In the genomic region with DNA sequence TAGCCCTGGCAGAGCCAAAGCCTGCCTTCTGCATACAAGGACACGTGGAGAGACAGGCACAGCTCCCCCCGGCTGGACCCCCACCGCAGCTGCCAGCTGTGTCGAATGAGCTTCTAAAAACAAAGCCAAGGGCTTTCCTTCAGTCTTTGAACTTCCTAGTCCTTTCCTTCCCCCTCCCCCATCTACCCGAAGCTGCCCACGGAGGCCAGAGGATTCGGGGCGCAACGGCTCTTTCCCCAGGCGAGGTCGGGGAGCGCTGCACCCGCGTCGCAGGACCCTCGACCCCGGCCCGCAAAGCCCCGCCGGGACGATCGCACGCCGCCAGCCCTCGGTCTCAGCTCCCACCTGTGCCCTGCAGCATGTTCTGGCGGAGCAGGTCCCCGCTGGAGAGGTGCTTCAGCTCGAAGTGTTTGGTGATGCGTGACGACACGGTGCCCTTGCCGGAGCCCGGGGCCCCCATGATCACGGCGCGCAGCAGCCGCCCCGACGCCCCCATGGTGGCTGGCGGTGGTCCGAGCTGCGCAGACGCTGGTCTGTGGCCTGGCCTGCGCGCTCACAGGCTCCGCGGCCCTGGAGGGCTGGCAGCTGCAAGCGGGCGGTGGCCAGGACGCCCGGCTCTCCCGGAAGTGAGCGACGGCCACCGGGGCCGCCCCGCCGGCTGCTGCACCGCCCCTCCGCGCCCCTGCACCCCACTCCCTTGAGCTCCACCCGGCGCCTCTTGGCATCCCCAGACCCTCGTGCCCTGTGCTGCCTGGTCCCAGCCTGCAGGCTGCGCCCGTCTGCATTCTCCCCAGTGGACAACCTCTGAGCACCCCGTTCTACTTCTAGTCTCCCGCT, we compare ENCODE assay signal across 8 mouse cellular contexts. TPM values are rescaled to one million over a fixed set of nuclear protein-coding genes. Genes with fewer than 3 reads are reported as not detected.
A peak's percentile ranks its signal among the peaks of the same experiment; 100 is the strongest.
DNase-seq lines count a peak whose midpoint lies in the region; ATAC-seq and TF ChIP-seq lines count a peak whose summit lies in the region.

Gene Ak3 (minus strand): TSS at position 628 of the 837 bp plus-strand sequence.

- no peaks in the 10 kb centered on the region for H3K36me3 ChIP-seq in embryonic facial prominence, embryonic 11.5 days (replicated peaks; ENCODE audit: control insufficient read depth, insufficient read depth, low read depth, low read length)
- H3K36me3 ChIP-seq in intestine, postnatal 0 days (ENCODE audit: control insufficient read depth, insufficient read depth): no peaks in the 10 kb centered on the region
- no peaks in the 10 kb centered on the region for H3K36me3 ChIP-seq in midbrain, embryonic 10.5 days

- peak; percentile 89 for ATAC-seq in embryonic facial prominence, embryonic 11.5 days (replicated peaks; ENCODE audit: insufficient number of reproducible peaks, low FRiP score, low TSS enrichment, low read depth)
- peak; percentile 85 for ATAC-seq in granulocyte monocyte progenitor cell, adult 5-6 weeks (replicated peaks; ENCODE audit: poor library complexity, severe bottlenecking)
- peak; percentile 82 for ATAC-seq in intestine, postnatal 0 days

- TF ChIP-seq CTCF in intestine, postnatal 0 days (IDR thresholded peaks at IDR 0.05; ENCODE audit: low read depth): peak; percentile 60

- peak; percentile 93 for DNase-seq in adrenal gland, postnatal 14 days
- peak; percentile 72 for DNase-seq in embryonic facial prominence, embryonic 11.5 days (ENCODE audit: low spot score)
- DNase-seq in left cerebral cortex, postnatal 4 days: peak; percentile 76
- peak; percentile 81 for DNase-seq in midbrain, embryonic 10.5 days (ENCODE audit: low spot score)
- DNase-seq in right cerebral cortex, postnatal 4 days: peak; percentile 63
- DNase-seq in yolk sac, embryonic 10.5 days (ENCODE audit: low spot score): peak; percentile 76

- H3K27me3 ChIP-seq in embryonic facial prominence, embryonic 11.5 days (ENCODE audit: control insufficient read depth, insufficient read depth, low read length): no peaks in the 10 kb centered on the region
- no peaks in the 10 kb centered on the region for H3K27me3 ChIP-seq in intestine, postnatal 0 days (replicated peaks; ENCODE audit: control insufficient read depth, insufficient read depth, low read length)
- no peaks in the 10 kb centered on the region for H3K27me3 ChIP-seq in midbrain, embryonic 10.5 days (ENCODE audit: low read depth, poor library complexity, severe bottlenecking)

- peak within 1 kb of the TSS; percentile 67 for H3K4me2 ChIP-seq in embryonic facial prominence, embryonic 11.5 days (ENCODE audit: low read depth, low read length)
- H3K4me2 ChIP-seq in intestine, postnatal 0 days (replicated peaks; ENCODE audit: low read depth): peak within 1 kb of the TSS; percentile 89

- H3K9me3 ChIP-seq in embryonic facial prominence, embryonic 11.5 days (replicated peaks; ENCODE audit: control insufficient read depth, low read length): no peaks in the 10 kb centered on the region
- H3K9me3 ChIP-seq in intestine, postnatal 0 days (ENCODE audit: control insufficient read depth): no peaks in the 10 kb centered on the region
- no peaks in the 10 kb centered on the region for H3K9me3 ChIP-seq in midbrain, embryonic 10.5 days (replicated peaks)

- peak within 1 kb of the TSS; percentile 68 for H3K4me3 ChIP-seq in embryonic facial prominence, embryonic 11.5 days (ENCODE audit: low read depth, low read length)
- peak within 1 kb of the TSS; percentile 65 for H3K4me3 ChIP-seq in intestine, postnatal 0 days (ENCODE audit: low read depth, low read length)
- peak within 1 kb of the TSS; percentile 86 for H3K4me3 ChIP-seq in midbrain, embryonic 10.5 days

- under 1% methylated on average over 62 of the region's 68 CpGs for WGBS in embryonic facial prominence, embryonic 11.5 days
- under 1% methylated on average over 53 of the region's 68 CpGs for WGBS in intestine, postnatal 0 days
- WGBS in midbrain, embryonic 10.5 days: 1% methylated on average over 68 of the region's 68 CpGs

- no peaks in the 10 kb centered on the region for H3K4me1 ChIP-seq in embryonic facial prominence, embryonic 11.5 days (ENCODE audit: control insufficient read depth, insufficient read depth, low read length)
- H3K4me1 ChIP-seq in intestine, postnatal 0 days (replicated peaks; ENCODE audit: control insufficient read depth, insufficient read depth, low read length): no peaks in the 10 kb centered on the region
- peaks cover 58% of the 10 kb centered on the region for H3K4me1 ChIP-seq in midbrain, embryonic 10.5 days

- peak within 1 kb of the TSS; percentile 81 for H3K27ac ChIP-seq in embryonic facial prominence, embryonic 11.5 days (replicated peaks; ENCODE audit: low read depth, low read length)
- peak within 1 kb of the TSS; percentile 83 for H3K27ac ChIP-seq in intestine, postnatal 0 days (ENCODE audit: low read depth, low read length)
- H3K27ac ChIP-seq in midbrain, embryonic 10.5 days (replicated peaks): peak within 1 kb of the TSS; percentile 98

- intact Hi-C loops in left cerebral cortex, postnatal 4 days (cut with DNase I): no loop called here

- H3K9ac ChIP-seq in embryonic facial prominence, embryonic 11.5 days (replicated peaks; ENCODE audit: low read length): peak within 1 kb of the TSS; percentile 87
- peak within 1 kb of the TSS; percentile 75 for H3K9ac ChIP-seq in intestine, postnatal 0 days (ENCODE audit: low read depth, low read length)

RNA-seq across cellular contexts. Expression of gene Ak3, which starts in this region (rescaled TPM):
- 211 and 233 TPM in 2 replicates for total RNA-seq in adrenal gland, postnatal 14 days (2021)
- 89.7 and 94.5 TPM in 2 replicates for polyA plus RNA-seq in embryonic facial prominence, embryonic 11.5 days (2014; fragmentation: Nextera tagmentation; extraction: Ambion mirVana)
- total RNA-seq in granulocyte monocyte progenitor cell, adult 5-6 weeks (2014; fragmentation: Nextera tagmentation): 41.2 and 51.0 TPM in 2 replicates
- total RNA-seq in granulocyte monocyte progenitor cell, adult 5-6 weeks (2017): 20.5 and 27.8 TPM in 2 replicates
- 70.4 and 73.9 TPM in 2 replicates for polyA plus RNA-seq in intestine, postnatal 0 days (2015; fragmentation: Nextera tagmentation; extraction: Ambion mirVana)
- total RNA-seq in left cerebral cortex, postnatal 4 days (2021): 10 to 100 TPM; 43.9 to 47.5 TPM
- polyA plus RNA-seq in midbrain, embryonic 10.5 days (2016; fragmentation: Nextera tagmentation; extraction: Ambion mirVana): 90.1 and 102 TPM in 2 replicates

Comparison
In these comparisons a context has a peak if more than half of its experiments do, and no peak if none do; other contexts are left out.
1. Peak in every context shown above with its lines: DNase-seq, ATAC-seq, H3K4me3 ChIP-seq and H3K27ac ChIP-seq.